Comparison of ENCODE assay signal across 8 mouse cellular contexts in the genomic region with DNA sequence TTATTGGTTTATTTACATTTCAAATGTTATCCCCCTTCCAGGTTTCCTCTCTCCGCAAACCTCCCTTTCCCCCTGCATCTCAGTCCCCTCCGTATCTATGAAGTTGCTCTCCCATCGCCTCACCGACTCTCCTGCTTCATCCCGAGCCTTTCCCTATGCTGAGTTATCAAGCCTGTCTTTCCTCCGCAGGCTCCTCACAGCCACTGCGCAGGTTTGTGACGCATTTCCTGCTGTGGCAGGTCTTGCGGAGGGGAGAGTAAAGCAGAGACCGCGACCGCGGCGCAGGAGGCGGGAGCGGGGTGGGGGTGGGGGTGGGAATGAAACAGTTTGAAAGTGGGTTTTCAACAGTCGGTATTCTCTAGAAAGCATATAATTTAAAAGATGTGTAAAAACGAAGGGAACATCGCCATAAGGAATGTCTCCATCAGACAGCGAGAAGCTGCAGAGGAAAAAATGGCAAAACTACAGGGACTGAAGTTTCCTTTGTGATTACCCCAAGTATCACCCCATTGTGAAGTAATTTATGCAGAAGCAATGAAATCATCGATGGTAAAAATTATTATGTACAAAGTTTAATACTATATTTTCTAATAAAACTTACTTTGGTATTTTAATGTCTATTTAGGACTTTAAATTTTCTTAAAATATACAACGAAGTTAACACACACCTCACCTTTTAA.
A peak's percentile ranks its signal among the peaks of the same experiment; 100 is the strongest.
DNase-seq lines count a peak whose midpoint lies in the region; ATAC-seq and TF ChIP-seq lines count a peak whose summit lies in the region.
"Not testable (repeated sequence)": the region's sequence is repeated elsewhere in the genome, so short reads cannot be mapped to it uniquely, and the experiment has no call there.

No protein-coding gene starts in this region.

- peak overlapping the region; percentile 44; the same call in 1 of the 2 replicates for H3K9ac ChIP-seq in hindbrain, embryonic 14.5 days
- peak overlapping the region; percentile 39; the same call in 1 of the 2 replicates for H3K9ac ChIP-seq in lung, embryonic 16.5 days (ENCODE audit: low read length)

- 18% methylated on average over 22 of the region's 22 CpGs for WGBS in hindbrain, embryonic 14.5 days
- WGBS in lung, embryonic 16.5 days, result 16% methylated on average over 22 of the region's 22 CpGs
- WGBS in olfactory bulb, adult 2 months, result 22% methylated on average over 22 of the region's 22 CpGs

- H3K27ac ChIP-seq in gastrocnemius, adult 2 months; hindbrain, embryonic 14.5 days; lung, embryonic 16.5 days (ENCODE audit: low read length); olfactory bulb, adult 2 months (ENCODE audit: insufficient read depth, low read depth, low read length): not testable (repeated sequence)

- not testable (repeated sequence) for H3K4me1 ChIP-seq in hindbrain, embryonic 14.5 days (replicated peaks; ENCODE audit: control insufficient read depth, insufficient read depth, low read length); lung, embryonic 16.5 days (replicated peaks; ENCODE audit: control insufficient read depth, insufficient read depth, low read length); olfactory bulb, adult 2 months (ENCODE audit: control insufficient read depth, insufficient read depth, low read length)

- not testable (repeated sequence) for H3K27me3 ChIP-seq in hindbrain, embryonic 14.5 days (ENCODE audit: control insufficient read depth, insufficient read depth, low read length); lung, embryonic 16.5 days (ENCODE audit: control insufficient read depth, insufficient read depth, low read depth, low read length)

- intact Hi-C loops in gastrocnemius, adult 2 months (cut with DNase I), result not testable (repeated sequence)

- TF ChIP-seq POLR2A in olfactory bulb, adult 2 months (IDR thresholded peaks at IDR 0.05; ENCODE audit: insufficient read depth, low read depth, low read length), result peak; percentile 35

- peak; percentile 39 for DNase-seq in adrenal gland, postnatal 25 days
- peak; percentile 75 for DNase-seq in embryo, embryonic 10 days (ENCODE audit: low spot score)
- DNase-seq in gastrocnemius, adult 2 months, result peak; percentile 38
- DNase-seq in hindbrain, embryonic 14.5 days (ENCODE audit: low spot score), result peak; percentile 61
- peak; percentile 1 to 3 for DNase-seq in layer of hippocampus, postnatal 14 days (ENCODE audit: low spot score in 2 of 2)
- DNase-seq in urinary bladder, postnatal 25 days (ENCODE audit: low spot score), result peak; percentile 6

- H3K4me2 ChIP-seq in hindbrain, embryonic 14.5 days (replicated peaks), result peak overlapping the region; percentile 45
- H3K4me2 ChIP-seq in lung, embryonic 16.5 days (ENCODE audit: low read depth, low read length), result peak overlapping the region; percentile 38

- ATAC-seq in hindbrain, embryonic 14.5 days (ENCODE audit: low FRiP score), result peak; percentile 98
- peak; percentile 97 for ATAC-seq in lung, embryonic 16.5 days (ENCODE audit: low read depth)

- H3K36me3 ChIP-seq in hindbrain, embryonic 14.5 days (replicated peaks; ENCODE audit: control insufficient read depth, insufficient read depth); lung, embryonic 16.5 days (ENCODE audit: control insufficient read depth, insufficient read depth, low read length): not testable (repeated sequence)

- H3K4me3 ChIP-seq in gastrocnemius, adult 2 months, result peak overlapping the region; percentile 71
- peak overlapping the region; percentile 33 for H3K4me3 ChIP-seq in hindbrain, embryonic 14.5 days (replicated peaks; ENCODE audit: low read length)
- peak overlapping the region; percentile 41 for H3K4me3 ChIP-seq in lung, embryonic 16.5 days (ENCODE audit: low read length)
- peak overlapping the region; percentile 48 for H3K4me3 ChIP-seq in olfactory bulb, adult 2 months (ENCODE audit: insufficient read depth, low read depth, low read length)

- not testable (repeated sequence) for H3K9me3 ChIP-seq in hindbrain, embryonic 14.5 days (ENCODE audit: control insufficient read depth, low read length); lung, embryonic 16.5 days (ENCODE audit: control insufficient read depth, low read length)

- TF ChIP-seq CTCF in gastrocnemius, adult 2 months (IDR thresholded peaks at IDR 0.05); olfactory bulb, adult 2 months (IDR thresholded peaks at IDR 0.05; ENCODE audit: insufficient read depth, low read depth, low read length): not testable (repeated sequence)

Comparison
In these comparisons a context has a peak if more than half of its experiments do, and no peak if none do; other contexts are left out.
1. DNase-seq: peak in every context shown above with its lines; median percentile 75 in embryo, embryonic 10 days; 61 in hindbrain, embryonic 14.5 days; 39 in adrenal gland, postnatal 25 days; 38 in gastrocnemius, adult 2 months; 6 in urinary bladder, postnatal 25 days; 2 in layer of hippocampus, postnatal 14 days.